Mouse (Mus musculus): ENCODE measurements around the gene Tcp11l1. TPM values are rescaled to one million over a fixed set of nuclear protein-coding genes. Genes with fewer than 3 reads are reported as not detected.

Gene Tcp11l1
- total RNA-seq, 2 experiments from 2014 or later: 2.7 to 3.2 TPM

DNA sequence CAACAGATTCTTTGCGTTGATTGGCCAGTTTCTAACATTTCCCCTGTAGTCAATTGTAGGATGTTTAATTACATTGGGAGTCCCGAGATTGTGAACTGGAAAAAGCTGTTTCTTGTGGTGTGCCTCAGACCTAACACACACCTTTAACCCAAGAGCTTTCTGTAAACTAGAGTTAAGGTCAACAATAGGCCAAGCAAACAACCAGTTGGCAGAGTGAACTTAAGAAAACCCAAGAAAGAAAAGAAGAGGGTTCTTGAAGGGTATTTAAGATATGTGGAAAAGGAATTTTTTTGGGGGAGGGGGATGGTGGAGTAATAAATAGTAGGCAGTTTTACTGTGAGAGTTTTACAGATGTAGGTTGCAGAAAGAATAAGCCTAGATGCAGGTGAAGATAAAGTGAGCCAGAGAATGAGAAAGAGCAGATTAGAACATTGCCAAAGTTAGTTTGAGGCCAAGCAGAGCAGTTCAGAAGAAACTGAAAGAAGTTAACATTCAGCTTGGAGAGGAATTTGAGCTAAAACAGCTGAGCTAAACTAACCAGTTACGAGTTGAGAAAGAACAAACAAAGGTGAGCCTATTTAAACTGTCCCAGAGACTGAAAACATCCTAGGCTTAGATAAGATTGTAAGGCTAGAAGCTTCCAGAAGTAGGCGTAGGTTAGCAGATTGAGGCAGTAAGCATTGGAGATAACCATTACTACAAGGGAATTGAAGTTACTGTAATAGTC is 95.8 kb downstream of the Tcp11l1 start:
- no peak for ATAC-seq (replicated peaks; ENCODE audit: low FRiP score, poor library complexity, severe bottlenecking)

- ATAC-seq (replicated peaks; ENCODE audit: low FRiP score, poor library complexity, severe bottlenecking): no peak
These were observed 97.2 kb downstream of the Tcp11l1 start for GRCm38 (mm10) chr2:104614786-104615185.

Other genes starting within 250 kb of the Tcp11l1 start
- 19.9 and 23.4 TPM in 2 replicates for gene Hipk3, start 217.7 kb downstream of the Tcp11l1 start, total RNA-seq (2015; ENCODE audit: low replicate concordance)
- gene Hipk3, start 217.7 kb downstream of the Tcp11l1 start, total RNA-seq (2017; ENCODE audit: low replicate concordance): 12.8 and 14.1 TPM in 2 replicates
- gene Cstf3, start 121.6 kb downstream of the Tcp11l1 start, total RNA-seq (2015; ENCODE audit: low replicate concordance): 33.0 and 35.5 TPM in 2 replicates
- gene Cstf3, start 121.6 kb downstream of the Tcp11l1 start, total RNA-seq (2017; ENCODE audit: low replicate concordance): 22.4 and 29.3 TPM in 2 replicates
- not detected in 2 replicates for gene Pin1rt1, start 4.2 kb upstream of the Tcp11l1 start, total RNA-seq (2015; ENCODE audit: low replicate concordance)
- gene Pin1rt1, start 4.2 kb upstream of the Tcp11l1 start, total RNA-seq (2017; ENCODE audit: low replicate concordance): not detected in 2 replicates
- 1.9 TPM in 1 of 2 replicates, not detected in the other for gene Depdc7, start 30.7 kb upstream of the Tcp11l1 start, total RNA-seq (2015; ENCODE audit: low replicate concordance)
- gene Depdc7, start 30.7 kb upstream of the Tcp11l1 start, total RNA-seq (2017; ENCODE audit: low replicate concordance): 0.17 TPM in 1 of 2 replicates, not detected in the other
- 4.2 and 9.6 TPM in 2 replicates for gene Qser1, start 104.6 kb upstream of the Tcp11l1 start, total RNA-seq (2015; ENCODE audit: low replicate concordance)
- 1.5 and 1.8 TPM in 2 replicates for gene Qser1, start 104.6 kb upstream of the Tcp11l1 start, total RNA-seq (2017; ENCODE audit: low replicate concordance)
- gene Prrg4, start 137.7 kb upstream of the Tcp11l1 start, total RNA-seq (2015; ENCODE audit: low replicate concordance): 0.84 TPM in 1 of 2 replicates, not detected in the other
- not detected in 2 replicates for gene Prrg4, start 137.7 kb upstream of the Tcp11l1 start, total RNA-seq (2017; ENCODE audit: low replicate concordance)
- gene Ccdc73, start 155.6 kb upstream of the Tcp11l1 start, total RNA-seq (2015; ENCODE audit: low replicate concordance): 4.8 and 31.3 TPM in 2 replicates
- 5.7 and 14.6 TPM in 2 replicates for gene Ccdc73, start 155.6 kb upstream of the Tcp11l1 start, total RNA-seq (2017; ENCODE audit: low replicate concordance)